Mouse (Mus musculus): ENCODE results near the gene Surf6. TPM values are rescaled to one million over a fixed set of nuclear protein-coding genes. Genes with fewer than 3 reads are reported as not detected.

Gene Surf6
- polyA plus RNA-seq, 1 experiment from 2014 or later: 15.4 TPM

DNA sequence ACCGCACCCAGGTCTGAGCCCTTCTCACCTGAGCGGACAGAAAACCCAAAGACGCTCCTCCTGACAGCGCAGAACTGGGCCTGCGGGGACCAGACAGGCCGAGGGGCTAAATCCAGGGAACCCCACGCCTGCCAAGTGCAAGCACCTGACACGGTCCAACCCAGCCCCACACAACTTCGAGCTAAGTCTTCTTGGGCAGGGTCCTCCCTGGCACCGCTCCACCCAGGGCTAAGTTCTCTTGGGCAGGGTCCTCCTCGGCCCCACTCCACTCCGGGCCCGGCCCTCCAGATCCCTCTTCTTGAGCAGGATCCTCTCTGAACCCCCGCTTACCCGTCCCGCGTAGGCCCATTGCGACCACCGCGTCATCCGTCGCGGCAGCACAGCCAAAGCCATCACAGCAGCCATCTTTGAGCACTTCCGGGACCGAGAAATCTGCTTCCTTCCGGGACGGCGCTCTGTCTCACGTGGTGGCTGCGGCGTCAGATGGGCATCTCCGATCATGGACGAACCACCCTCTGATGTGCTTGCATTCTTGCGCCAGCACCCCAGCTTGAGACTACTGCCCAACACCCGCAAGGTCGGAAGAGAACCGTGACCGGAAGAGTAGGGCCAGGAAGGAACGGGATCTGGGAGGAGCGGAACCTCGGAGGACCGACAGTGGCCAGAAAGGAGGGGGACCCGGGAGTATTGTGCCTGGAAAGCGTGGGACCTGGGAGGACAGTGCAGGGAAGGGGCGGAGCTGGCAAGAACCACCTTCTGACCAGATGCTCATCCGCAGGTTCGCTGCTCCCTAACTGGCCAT lies 13.4 kb upstream of the Surf6 start, which contains the start of the genes Surf2 and Surf1:
Gene Surf2 (plus strand): TSS at position 441 of the 802 bp plus-strand sequence.
Gene Surf1 (minus strand): TSS at position 604 of the 802 bp plus-strand sequence.
- ATAC-seq (ENCODE audit: low read depth): peak; percentile 76
- Histone ChIP-seq H3K4me1 (ENCODE audit: control insufficient read depth, insufficient read depth, low read length) (peaks cover 22% of the 10 kb centered on the region), H3K27ac (replicated peaks; ENCODE audit: low read depth, low read length) (peak within 1 kb of the TSS; percentile 59), H3K9ac (ENCODE audit: low read depth, low read length) (peak within 1 kb of the TSS; percentile 79), H3K9me3 (ENCODE audit: control insufficient read depth, low read length) (no peaks in the 10 kb centered on the region), H3K36me3 (ENCODE audit: control insufficient read depth, insufficient read depth, low read length) (peaks cover 68% of the 10 kb centered on the region), H3K4me3 (ENCODE audit: low read depth, low read length) (peak within 1 kb of the TSS; percentile 63), H3K4me2 (ENCODE audit: low read depth, low read length) (peak within 1 kb of the TSS; percentile 91), H3K27me3 (replicated peaks; ENCODE audit: control insufficient read depth, insufficient read depth, low read length) (no peaks in the 10 kb centered on the region)
- WGBS: 4% methylated on average over 41 of the region's 47 CpGs
- DNase-seq (ENCODE audit: low spot score): peak; percentile 87

DNA sequence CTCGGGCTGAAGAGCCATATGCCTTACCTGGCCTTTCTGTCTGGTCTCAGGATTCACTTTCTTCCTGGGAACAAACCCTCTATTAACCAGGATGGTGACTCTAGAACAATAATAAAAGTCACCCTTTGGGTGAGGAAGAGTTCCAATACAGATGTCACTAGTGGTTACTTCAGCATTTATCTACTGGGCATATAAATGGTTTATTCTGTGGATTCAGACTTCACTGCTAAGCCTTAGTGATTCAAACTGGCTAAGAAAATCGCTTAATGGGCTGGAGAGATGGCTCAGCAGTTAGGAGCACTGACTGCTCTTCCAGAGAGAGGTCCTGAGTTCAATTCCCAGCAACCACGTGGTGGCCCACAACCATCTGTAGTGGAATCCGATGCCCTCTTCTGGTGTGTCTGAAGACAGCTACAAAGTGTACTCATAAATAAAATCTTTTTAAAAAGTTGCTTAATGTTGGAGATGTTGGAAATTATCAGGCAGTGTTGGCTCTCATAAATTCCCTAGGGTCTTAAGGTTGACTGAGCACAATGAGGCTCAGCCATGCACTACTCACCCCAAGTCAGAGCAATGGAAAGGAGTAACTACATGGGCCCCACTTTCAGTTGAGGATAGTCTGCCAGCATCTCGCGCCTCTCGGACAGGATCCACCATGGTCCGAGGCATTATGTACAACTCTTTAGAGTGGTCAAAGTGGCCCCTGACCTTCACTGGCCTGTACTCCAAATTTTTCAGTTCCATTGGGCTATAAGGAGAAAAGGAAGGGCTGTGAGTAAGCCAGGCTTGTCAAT lies 11.7 kb upstream of the Surf6 start:
- H3K27me3 ChIP-seq (replicated peaks; ENCODE audit: control insufficient read depth, insufficient read depth, low read length): no peaks in the 10 kb centered on the region
- no peak for DNase-seq (ENCODE audit: low spot score)
- ATAC-seq (ENCODE audit: low read depth): no peak
- peaks cover 51% of the 10 kb centered on the region for H3K36me3 ChIP-seq (ENCODE audit: control insufficient read depth, insufficient read depth, low read length)
- no peak overlapping the region; the same call in 1 of the 2 replicates for H3K9ac ChIP-seq (ENCODE audit: low read depth, low read length)
- H3K9me3 ChIP-seq (ENCODE audit: control insufficient read depth, low read length): no peaks in the 10 kb centered on the region
- H3K27ac ChIP-seq (replicated peaks; ENCODE audit: low read depth, low read length): no peak overlapping the region
- H3K4me3 ChIP-seq (ENCODE audit: low read depth, low read length): peak overlapping the region; percentile 63; the same call in 1 of the 2 replicates
- 61% methylated on average over 8 of the region's 8 CpGs for WGBS
- H3K4me1 ChIP-seq (ENCODE audit: control insufficient read depth, insufficient read depth, low read length): peaks cover 22% of the 10 kb centered on the region
- peak overlapping the region; percentile 91; the same call in 1 of the 2 replicates for H3K4me2 ChIP-seq (ENCODE audit: low read depth, low read length)

DNA sequence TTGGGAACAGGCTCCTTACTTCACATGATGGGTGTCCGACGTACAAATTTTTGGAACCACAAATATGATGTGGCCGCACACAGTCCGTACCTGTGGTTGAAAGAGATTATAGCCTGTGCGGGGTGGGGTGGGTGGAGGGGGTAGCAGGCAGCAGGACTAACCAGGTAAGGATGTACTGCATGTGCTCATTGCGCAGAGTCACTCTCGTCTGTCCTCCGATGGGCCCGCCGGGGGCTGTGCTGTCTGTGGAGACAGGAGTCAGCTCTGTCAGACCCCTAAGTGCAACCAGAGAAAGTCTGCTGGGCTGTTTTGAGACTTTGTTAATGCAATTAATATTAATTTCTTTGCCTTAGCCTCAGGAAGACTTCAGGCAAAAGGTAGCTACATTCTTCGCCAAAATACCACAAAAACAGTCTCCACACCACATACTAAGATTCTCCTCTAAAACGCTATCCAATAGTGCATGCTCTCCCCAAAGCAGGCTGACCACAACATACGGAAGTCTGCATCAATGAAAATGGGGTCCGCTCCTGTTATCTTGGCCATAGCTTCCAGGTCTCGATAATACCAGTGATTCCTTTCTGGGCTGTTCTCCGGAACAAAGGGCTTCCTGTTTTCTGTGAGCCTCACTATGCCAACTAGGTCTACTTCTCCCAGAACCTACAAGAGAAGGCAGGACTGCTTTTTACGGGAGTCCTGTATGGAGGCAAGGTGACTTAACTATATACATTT lies 10.9 kb upstream of the Surf6 start:
- Histone ChIP-seq H3K4me2 (ENCODE audit: low read depth, low read length) (no peak overlapping the region), H3K27me3 (replicated peaks; ENCODE audit: control insufficient read depth, insufficient read depth, low read length) (no peaks in the 10 kb centered on the region), H3K4me3 (ENCODE audit: low read depth, low read length) (no peak overlapping the region), H3K9me3 (ENCODE audit: control insufficient read depth, low read length) (no peaks in the 10 kb centered on the region), H3K9ac (ENCODE audit: low read depth, low read length) (no peak overlapping the region), H3K4me1 (ENCODE audit: control insufficient read depth, insufficient read depth, low read length) (peaks cover 30% of the 10 kb centered on the region), H3K36me3 (ENCODE audit: control insufficient read depth, insufficient read depth, low read length) (peaks cover 44% of the 10 kb centered on the region), H3K27ac (replicated peaks; ENCODE audit: low read depth, low read length) (no peak overlapping the region)
- DNase-seq (ENCODE audit: low spot score) (no peak), ATAC-seq (ENCODE audit: low read depth) (no peak)
- 80% methylated on average over 17 of the region's 17 CpGs for WGBS

DNA sequence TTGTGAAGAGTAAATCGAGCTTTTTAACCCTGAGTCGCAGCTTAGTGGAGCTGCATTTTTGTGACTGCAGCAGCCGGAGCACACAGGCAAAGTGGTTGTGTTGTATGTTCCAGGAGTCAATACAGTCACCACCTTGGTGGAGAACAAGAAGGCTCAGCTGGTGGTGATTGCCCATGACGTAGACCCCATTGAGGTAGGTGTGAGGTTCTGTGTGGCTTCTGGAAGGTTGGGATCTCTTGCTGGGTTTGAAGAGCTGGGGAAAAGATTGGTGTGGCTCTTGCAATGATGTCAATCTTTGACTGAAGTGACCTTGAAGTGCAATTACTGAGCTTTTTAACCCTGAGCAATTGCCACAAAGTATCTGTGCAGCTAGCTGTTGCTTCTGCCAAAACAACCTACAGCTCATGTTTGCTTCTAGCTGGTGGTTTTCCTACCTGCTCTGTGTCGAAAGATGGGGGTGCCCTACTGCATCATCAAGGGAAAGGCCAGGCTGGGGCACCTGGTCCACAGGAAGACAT lies 9.6 kb upstream of the Surf6 start:
- H3K4me1 ChIP-seq (ENCODE audit: control insufficient read depth, insufficient read depth, low read length): peaks cover 27% of the 10 kb centered on the region
- H3K9ac ChIP-seq (ENCODE audit: low read depth, low read length): peak overlapping the region; percentile 98
- DNase-seq (ENCODE audit: low spot score): no peak
- peak overlapping the region; percentile 85 for H3K4me3 ChIP-seq (ENCODE audit: low read depth, low read length)
- WGBS: 74% methylated on average over 5 of the region's 5 CpGs
- H3K27me3 ChIP-seq (replicated peaks; ENCODE audit: control insufficient read depth, insufficient read depth, low read length): no peaks in the 10 kb centered on the region
- no peak overlapping the region for H3K27ac ChIP-seq (replicated peaks; ENCODE audit: low read depth, low read length)
- no peak for ATAC-seq (ENCODE audit: low read depth)
- H3K4me2 ChIP-seq (ENCODE audit: low read depth, low read length): peak overlapping the region; percentile 95
- no peaks in the 10 kb centered on the region for H3K9me3 ChIP-seq (ENCODE audit: control insufficient read depth, low read length)
- peaks cover 50% of the 10 kb centered on the region for H3K36me3 ChIP-seq (ENCODE audit: control insufficient read depth, insufficient read depth, low read length)

DNA sequence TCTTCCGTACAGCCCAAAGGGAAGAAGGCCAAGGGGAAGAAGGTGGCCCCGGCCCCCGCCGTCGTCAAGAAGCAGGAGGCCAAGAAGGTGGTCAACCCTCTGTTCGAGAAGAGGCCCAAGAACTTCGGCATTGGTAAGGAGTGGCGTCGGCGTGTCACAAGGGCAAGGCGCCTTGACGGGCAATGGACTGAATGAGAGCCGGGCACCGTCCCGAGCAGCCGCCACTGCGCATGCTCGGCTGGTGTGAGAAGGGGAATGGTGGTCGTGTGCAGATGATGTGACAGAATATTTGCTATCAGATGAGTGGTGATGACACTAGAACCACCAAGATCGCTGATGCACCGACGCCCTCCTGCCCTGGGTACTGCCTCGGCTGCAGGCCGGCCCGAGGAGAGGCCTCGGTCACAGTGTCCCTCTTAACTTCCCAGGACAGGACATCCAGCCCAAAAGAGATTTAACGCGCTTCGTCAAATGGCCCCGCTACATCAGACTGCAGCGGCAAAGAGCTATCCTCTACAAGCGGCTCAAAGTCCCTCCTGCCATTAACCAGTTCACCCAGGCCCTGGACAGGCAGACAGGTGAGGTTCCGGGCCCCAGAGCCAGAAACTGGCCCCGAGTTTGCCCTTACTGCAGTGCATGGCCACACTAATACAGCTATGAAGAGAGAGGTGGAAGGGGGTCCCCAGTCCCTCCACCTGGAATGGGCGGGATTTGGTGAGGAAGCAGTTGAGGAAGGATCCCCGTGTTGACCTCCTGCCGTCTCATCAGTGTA lies 8.5 kb upstream of the Surf6 start:
- no peaks in the 10 kb centered on the region for H3K9me3 ChIP-seq (ENCODE audit: control insufficient read depth, low read length)
- peaks cover 22% of the 10 kb centered on the region for H3K4me1 ChIP-seq (ENCODE audit: control insufficient read depth, insufficient read depth, low read length)
- ATAC-seq (ENCODE audit: low read depth): peak; percentile 27; the same call in 1 of the 2 replicates
- H3K4me2 ChIP-seq (ENCODE audit: low read depth, low read length): peak overlapping the region; percentile 95
- H3K27me3 ChIP-seq (replicated peaks; ENCODE audit: control insufficient read depth, insufficient read depth, low read length): no peaks in the 10 kb centered on the region
- 1% methylated on average over 35 of the region's 37 CpGs for WGBS
- H3K9ac ChIP-seq (ENCODE audit: low read depth, low read length): peak overlapping the region; percentile 98
- H3K36me3 ChIP-seq (ENCODE audit: control insufficient read depth, insufficient read depth, low read length): peaks cover 61% of the 10 kb centered on the region
- peak; percentile 60 for DNase-seq (ENCODE audit: low spot score)
- peak overlapping the region; percentile 91 for H3K27ac ChIP-seq (replicated peaks; ENCODE audit: low read depth, low read length)
- H3K4me3 ChIP-seq (ENCODE audit: low read depth, low read length): peak overlapping the region; percentile 85

DNA sequence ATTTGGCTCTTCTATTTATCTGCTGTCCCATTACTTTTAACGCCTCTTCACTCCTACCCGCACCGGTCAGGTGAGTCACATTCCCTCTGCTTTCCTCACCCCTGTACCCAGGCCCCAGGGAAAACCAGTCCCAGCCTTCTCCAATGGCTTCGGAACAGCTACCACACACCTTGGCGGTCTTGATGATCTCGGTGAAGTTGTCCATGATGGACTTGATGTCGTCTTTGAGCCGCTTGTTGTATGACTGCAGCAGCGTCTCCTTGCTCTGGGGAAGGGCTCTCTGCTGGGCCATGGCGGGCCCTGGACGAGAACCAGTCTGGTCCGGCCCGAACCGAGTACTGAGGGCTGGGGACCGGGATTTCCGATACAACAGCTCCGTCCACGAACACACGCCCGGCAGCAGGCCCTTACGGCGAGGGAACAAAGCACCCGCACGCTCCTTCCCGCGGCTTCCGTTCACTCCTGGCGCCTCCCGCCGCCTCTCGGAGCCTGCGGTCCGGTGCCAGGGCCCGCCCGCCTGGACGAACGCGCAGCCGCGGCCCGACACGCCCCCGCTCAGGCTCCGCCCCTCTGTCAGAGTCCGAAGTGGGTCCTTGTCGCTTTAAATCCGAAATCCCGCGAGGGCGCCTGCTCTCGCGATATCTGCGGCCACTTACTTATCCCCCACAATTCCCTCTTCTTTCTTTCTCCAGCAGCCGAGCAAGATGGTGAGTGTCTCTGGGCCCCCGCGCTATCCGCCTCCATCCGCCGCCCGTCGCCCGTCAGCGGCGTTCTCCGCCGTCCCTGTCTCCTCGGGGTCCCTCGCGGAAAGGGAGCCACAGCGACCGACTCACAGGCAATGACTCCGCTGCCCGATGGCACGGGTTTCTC lies 7.7 kb upstream of the Surf6 start, which contains the start of the genes Med22 and Rpl7a:
Gene Med22 (minus strand): TSS at position 554 of the 870 bp plus-strand sequence.
Gene Rpl7a (plus strand): TSS at position 641 of the 870 bp plus-strand sequence.
- peaks cover 69% of the 10 kb centered on the region for H3K36me3 ChIP-seq (ENCODE audit: control insufficient read depth, insufficient read depth, low read length)
- peak within 1 kb of the TSS; percentile 98 for H3K9ac ChIP-seq (ENCODE audit: low read depth, low read length)
- whole genome bisulfite sequencing: under 1% methylated on average over 45 of the region's 74 CpGs
- H3K4me1 ChIP-seq (ENCODE audit: control insufficient read depth, insufficient read depth, low read length): peaks cover 17% of the 10 kb centered on the region
- no peaks in the 10 kb centered on the region for H3K27me3 ChIP-seq (replicated peaks; ENCODE audit: control insufficient read depth, insufficient read depth, low read length)
- peak within 1 kb of the TSS; percentile 91 for H3K27ac ChIP-seq (replicated peaks; ENCODE audit: low read depth, low read length)
- peak within 1 kb of the TSS; percentile 95 for H3K4me2 ChIP-seq (ENCODE audit: low read depth, low read length)
- peak within 1 kb of the TSS; percentile 85 for H3K4me3 ChIP-seq (ENCODE audit: low read depth, low read length)
- ATAC-seq (ENCODE audit: low read depth) (peak; percentile 94), DNase-seq (ENCODE audit: low spot score) (peak; percentile 99)
- no peaks in the 10 kb centered on the region for H3K9me3 ChIP-seq (ENCODE audit: control insufficient read depth, low read length)

DNA sequence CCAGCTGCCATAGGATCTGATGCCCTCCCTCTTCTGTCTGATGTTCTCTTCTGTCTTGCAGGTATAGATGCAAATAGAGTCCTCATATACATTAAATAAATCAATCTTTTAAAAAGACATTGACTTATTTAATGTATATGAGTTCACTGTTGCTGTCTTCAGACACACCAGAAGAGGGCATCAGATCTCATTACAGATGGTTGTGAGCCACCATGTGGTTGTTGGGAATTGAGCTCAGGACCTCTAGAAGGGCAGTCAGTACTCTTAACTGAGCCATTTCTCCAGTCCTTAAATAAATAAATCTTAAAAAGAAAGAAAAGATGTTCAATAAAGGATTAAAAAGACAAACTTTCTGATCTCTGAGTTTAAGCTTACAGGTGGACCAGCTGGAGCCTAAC lies 6.7 kb upstream of the Surf6 start:
- H3K9me3 ChIP-seq (ENCODE audit: control insufficient read depth, low read length): no peaks in the 10 kb centered on the region
- peak overlapping the region; percentile 85 for H3K4me3 ChIP-seq (ENCODE audit: low read depth, low read length)
- H3K4me2 ChIP-seq (ENCODE audit: low read depth, low read length): peak overlapping the region; percentile 83
- no peak for DNase-seq (ENCODE audit: low spot score)
- peaks cover 15% of the 10 kb centered on the region for H3K4me1 ChIP-seq (ENCODE audit: control insufficient read depth, insufficient read depth, low read length)
- peaks cover 71% of the 10 kb centered on the region for H3K36me3 ChIP-seq (ENCODE audit: control insufficient read depth, insufficient read depth, low read length)
- peak overlapping the region; percentile 98 for H3K9ac ChIP-seq (ENCODE audit: low read depth, low read length)
- no peak for ATAC-seq (ENCODE audit: low read depth)
- peak overlapping the region; percentile 88; the same call in 1 of the 2 replicates for H3K27ac ChIP-seq (replicated peaks; ENCODE audit: low read depth, low read length)
- no peaks in the 10 kb centered on the region for H3K27me3 ChIP-seq (replicated peaks; ENCODE audit: control insufficient read depth, insufficient read depth, low read length)
